Mouse (Mus musculus) midbrain, embryonic 16.5 days (tissue): Measurements from ENCODE around the gene Chuk. TPM values are rescaled to one million over a fixed set of nuclear protein-coding genes. Genes with fewer than 3 reads are reported as not detected.

Experiments used
- ATAC-seq: fragments of 200-750 bp; cut with Nextera tagmentation; 2 replicates; pipeline ENCODE4 v1.8.0; 2017; ENCODE audit warnings: moderate TSS enrichment
- H3K27ac ChIP-seq: fragments of 300-500 bp; sonication (generic); 2 replicates; pipeline ENCODE4 v1.5.1; 2014; ENCODE audit warnings: mild to moderate bottlenecking, low read length, mixed read lengths
- H3K27me3 ChIP-seq: fragments of 300-500 bp; sonication (generic); 2 replicates; pipeline ENCODE4 v1.6.1; 2014; ENCODE audit warnings: low read depth, low read length, mixed read lengths; ENCODE audit not compliant: control insufficient read depth, insufficient read depth
- H3K36me3 ChIP-seq: fragments of 300-500 bp; sonication (generic); 2 replicates; pipeline ENCODE4 v1.6.1; 2014; ENCODE audit warnings: mild to moderate bottlenecking, low read length, moderate library complexity, mixed read lengths; ENCODE audit not compliant: control insufficient read depth, insufficient read depth
- H3K4me1 ChIP-seq: fragments of 300-500 bp; sonication (generic); 2 replicates; pipeline ENCODE4 v1.6.1; 2014; ENCODE audit warnings: mild to moderate bottlenecking, low read length, mixed read lengths; ENCODE audit not compliant: control insufficient read depth, insufficient read depth
- H3K4me2 ChIP-seq: fragments of 300-500 bp; sonication (generic); 2 replicates; pipeline ENCODE4 v1.6.1; 2014; ENCODE audit warnings: mild to moderate bottlenecking, low read length, mixed read lengths
- H3K4me3 ChIP-seq: fragments of 300-500 bp; sonication (generic); 2 replicates; pipeline ENCODE4 v1.5.1; 2014; ENCODE audit warnings: low read depth, mild to moderate bottlenecking, low read length, moderate library complexity, mixed read lengths
- H3K9ac ChIP-seq: fragments of 300-500 bp; sonication (generic); 2 replicates; pipeline ENCODE4 v1.6.1; 2014; ENCODE audit warnings: low read depth, low read length, mixed read lengths
- H3K9me3 ChIP-seq: fragments of 300-500 bp; sonication (generic); replicated peaks from 2 replicates; pipeline ENCODE4 v1.6.1; 2014; ENCODE audit warnings: mild to moderate bottlenecking, low read length, mixed read lengths; ENCODE audit not compliant: control insufficient read depth, poor library complexity, severe bottlenecking
- WGBS: fragments of 180-500 bp; shearing (Covaris S2); extraction: QIAGEN DNeasy Blood & Tissue Kit; methylation state at CpG from one replicate; pipeline ENCODE4 v1.1.7; 2014; 5-methylcytosine and 5-hydroxymethylcytosine counted together
- polyA plus RNA-seq: library from polyadenylated mRNA; unstranded; fragments of >200 nt; fragmentation: Nextera tagmentation; extraction: Ambion mirVana; gene quantifications from 2 replicates; pipeline ENCODE4 v1.2.1, GENCODE M21; 2015

Chuk gene
- 65.7 and 65.8 TPM in 2 replicates for polyA plus RNA-seq

GRCm38 (mm10) chr19:44106831-44107660 lies at the start of gene Chuk:
Gene Chuk, minus strand, starts transcription at chr19:44107480.
- Histone ChIP-seq H3K9ac (peak within 1 kb of the TSS; percentile 88), H3K27me3 (no peaks in the 10 kb centered on the region), H3K4me1 (peaks cover 21% of the 10 kb centered on the region), H3K9me3 (no peaks in the 10 kb centered on the region), H3K36me3 (peaks cover 9% of the 10 kb centered on the region; the same call in 1 of the 2 replicates), H3K4me2 (peak within 1 kb of the TSS; percentile 85), H3K4me3 (peak within 1 kb of the TSS; percentile 72), H3K27ac (peak within 1 kb of the TSS; percentile 62)
- ATAC-seq = peak; percentile 100
- WGBS = under 1% methylated on average over 66 of the region's 67 CpGs

- H3K27me3 ChIP-seq = peaks cover 10% of the 10 kb centered on the region
- no peak overlapping the region for H3K4me3 ChIP-seq
- no peaks in the 10 kb centered on the region for H3K9me3 ChIP-seq
- no peaks in the 10 kb centered on the region for H3K36me3 ChIP-seq
- 94% methylated on average over 10 of the region's 10 CpGs for WGBS
- no peak overlapping the region for H3K4me2 ChIP-seq
- no peak overlapping the region for H3K27ac ChIP-seq
- no peak for ATAC-seq
- H3K9ac ChIP-seq = no peak overlapping the region
- no peaks in the 10 kb centered on the region for H3K4me1 ChIP-seq
These were observed 49.7 kb upstream of the Chuk start for GRCm38 (mm10) chr19:44157005-44157404.

- no peak for ATAC-seq
- WGBS = 86% methylated on average over 5 of the region's 5 CpGs
- Histone ChIP-seq H3K4me3 (no peak overlapping the region), H3K27me3 (peaks cover 16% of the 10 kb centered on the region), H3K4me2 (no peak overlapping the region), H3K9me3 (no peaks in the 10 kb centered on the region), H3K36me3 (no peaks in the 10 kb centered on the region), H3K4me1 (no peaks in the 10 kb centered on the region), H3K27ac (no peak overlapping the region), H3K9ac (no peak overlapping the region)
These were observed 46.5 kb upstream of the Chuk start for GRCm38 (mm10) chr19:44153781-44154180.

- Histone ChIP-seq H3K9me3 (no peaks in the 10 kb centered on the region), H3K4me3 (no peak overlapping the region), H3K9ac (no peak overlapping the region), H3K4me1 (peaks cover 17% of the 10 kb centered on the region), H3K36me3 (no peaks in the 10 kb centered on the region), H3K27ac (no peak overlapping the region), H3K4me2 (no peak overlapping the region), H3K27me3 (peaks cover 14% of the 10 kb centered on the region)
- WGBS = 72% methylated on average over 2 of the region's 2 CpGs
- ATAC-seq = no peak
These were observed 41.7 kb upstream of the Chuk start for GRCm38 (mm10) chr19:44148991-44149390.

GRCm38 (mm10) chr19:44148345-44148744 lies 41.1 kb upstream of the Chuk start:
- Histone ChIP-seq H3K4me3 (no peak overlapping the region), H3K27ac (no peak overlapping the region), H3K36me3 (no peaks in the 10 kb centered on the region), H3K9ac (no peak overlapping the region), H3K9me3 (no peaks in the 10 kb centered on the region), H3K4me1 (peaks cover 17% of the 10 kb centered on the region), H3K27me3 (peaks cover 14% of the 10 kb centered on the region), H3K4me2 (no peak overlapping the region)
- ATAC-seq = no peak
- 34% methylated on average over 2 of the region's 2 CpGs for WGBS

GRCm38 (mm10) chr19:44146951-44147350 lies 39.7 kb upstream of the Chuk start:
- 95% methylated on average over 8 of the region's 8 CpGs for WGBS
- H3K4me1 ChIP-seq = peaks cover 17% of the 10 kb centered on the region
- no peak for ATAC-seq
- H3K27me3 ChIP-seq = peaks cover 6% of the 10 kb centered on the region
- no peak overlapping the region for H3K4me3 ChIP-seq
- no peak overlapping the region for H3K4me2 ChIP-seq
- no peak overlapping the region for H3K27ac ChIP-seq
- H3K36me3 ChIP-seq = peaks cover 3% of the 10 kb centered on the region
- no peak overlapping the region for H3K9ac ChIP-seq
- no peaks in the 10 kb centered on the region for H3K9me3 ChIP-seq

GRCm38 (mm10) chr19:44146568-44146879 lies 39.2 kb upstream of the Chuk start:
- H3K27ac ChIP-seq = peak overlapping the region; percentile 72
- WGBS = 56% methylated on average over 9 of the region's 9 CpGs
- ATAC-seq = peak; percentile 64

GRCm38 (mm10) chr19:44145702-44146567 lies 38.7 kb upstream of the Chuk start, which contains the start of gene Bloc1s2:
Gene Bloc1s2, minus strand, starts transcription at chr19:44146446.
- Histone ChIP-seq H3K9me3 (no peaks in the 10 kb centered on the region), H3K4me2 (peak within 1 kb of the TSS; percentile 74), H3K4me1 (peaks cover 17% of the 10 kb centered on the region), H3K27me3 (peaks cover 4% of the 10 kb centered on the region; the same call in 1 of the 2 replicates), H3K9ac (peak within 1 kb of the TSS; percentile 71), H3K36me3 (peaks cover 7% of the 10 kb centered on the region), H3K4me3 (peak within 1 kb of the TSS; percentile 67), H3K27ac (peak within 1 kb of the TSS; percentile 72)
- ATAC-seq = peak; percentile 96
- WGBS = 2% methylated on average over 46 of the region's 46 CpGs

More at GRCm38 (mm10) chr19:44146568-44146879, 39.2 kb upstream of the Chuk start:
- Histone ChIP-seq H3K4me1 (peaks cover 17% of the 10 kb centered on the region), H3K4me3 (peak overlapping the region; percentile 67), H3K9ac (peak overlapping the region; percentile 71), H3K27me3 (peaks cover 4% of the 10 kb centered on the region), H3K9me3 (no peaks in the 10 kb centered on the region), H3K36me3 (peaks cover 7% of the 10 kb centered on the region), H3K4me2 (peak overlapping the region; percentile 74)
